Mouse (Mus musculus) C2C12 (cell line): ENCODE measurements around the gene Stk38. TPM values are rescaled to one million over a fixed set of nuclear protein-coding genes. Genes with fewer than 3 reads are reported as not detected.

Experiments used
- H3K27me3 ChIP-seq: one replicate; pipeline ENCODE4 v1.6.1; 2011; ENCODE audit not compliant: control insufficient read depth, insufficient read depth, insufficient read length
- H3K36me3 ChIP-seq: one replicate; pipeline ENCODE4 v1.6.1; 2011; ENCODE audit not compliant: control insufficient read depth, insufficient read depth
- H3K4me3 ChIP-seq: one replicate; pipeline ENCODE4 v1.5.1; 2011; ENCODE audit warnings: mild to moderate bottlenecking, control low read depth; ENCODE audit not compliant: poor library complexity, insufficient read depth, severe bottlenecking
- H3K79me2 ChIP-seq: one replicate; pipeline ENCODE4 v1.6.1; 2011; ENCODE audit not compliant: control insufficient read depth, insufficient read depth
- H3K79me3 ChIP-seq: one replicate; pipeline ENCODE4 v1.6.1; 2011; ENCODE audit warnings: low read depth, control low read depth
- H3ac ChIP-seq: one replicate; pipeline ENCODE3; 2011; ENCODE audit warnings: low read depth; ENCODE audit not compliant: control insufficient read depth, insufficient read length
- CEBPB ChIP-seq: IDR thresholded peaks from one replicate; pipeline ENCODE4 v1.6.1; 2011; ENCODE audit warnings: low read depth, mild to moderate bottlenecking, control low read depth, moderate library complexity
- CTCF ChIP-seq: IDR thresholded peaks from one replicate; pipeline ENCODE4 v1.5.1; 2011; ENCODE audit not compliant: control insufficient read depth, insufficient read depth, insufficient read length
- FOSL1 ChIP-seq: IDR thresholded peaks from one replicate; pipeline ENCODE4 v1.8.0; 2011; ENCODE audit warnings: mild to moderate bottlenecking, low read length; ENCODE audit not compliant: poor library complexity, insufficient read depth, severe bottlenecking
- MAX ChIP-seq: IDR thresholded peaks from one replicate; pipeline ENCODE4 v1.6.1; 2011; ENCODE audit warnings: mild to moderate bottlenecking, control low read depth
- MYOD1 ChIP-seq: IDR thresholded peaks from one replicate; pipeline ENCODE4 v1.6.1; 2011; ENCODE audit warnings: low read depth; ENCODE audit not compliant: control insufficient read depth, insufficient read length
- MYOG ChIP-seq: IDR thresholded peaks from one replicate; pipeline ENCODE4 v1.6.1; 2011; ENCODE audit not compliant: control insufficient read depth, insufficient read length; ENCODE audit errors: extremely low read depth
- USF1 ChIP-seq: IDR thresholded peaks from one replicate; pipeline ENCODE4 v1.6.1; 2011; ENCODE audit warnings: low read depth, mild to moderate bottlenecking, control low read depth, moderate library complexity
- polyA plus RNA-seq: library from polyadenylated mRNA; unstranded; fragments of >200 nt; fragmentation: generic; extraction: Trizol; gene quantifications from one replicate; pipeline ENCODE4 v1.2.1, GENCODE M21; 2012; ENCODE audit warnings: missing spikeins

The Stk38 gene
- polyA plus RNA-seq, 1 experiment, result 19.2 TPM

- Histone ChIP-seq H3K4me3 (no peak overlapping the region), H3K79me3 (no peaks in the 10 kb centered on the region), H3K27me3 (no peaks in the 10 kb centered on the region), H3K79me2 (no peaks in the 10 kb centered on the region), H3ac (no peak overlapping the region), H3K36me3 (no peaks in the 10 kb centered on the region)
- TF ChIP-seq FOSL1, result no peak
- TF ChIP-seq MYOG, result no peak
- TF ChIP-seq MYOD1, result no peak
- TF ChIP-seq MAX, result no peak
- TF ChIP-seq CEBPB, result no peak
These were observed 11.6 kb upstream of the Stk38 start for GRCm38 (mm10) chr17:29019391-29019790.

DNA sequence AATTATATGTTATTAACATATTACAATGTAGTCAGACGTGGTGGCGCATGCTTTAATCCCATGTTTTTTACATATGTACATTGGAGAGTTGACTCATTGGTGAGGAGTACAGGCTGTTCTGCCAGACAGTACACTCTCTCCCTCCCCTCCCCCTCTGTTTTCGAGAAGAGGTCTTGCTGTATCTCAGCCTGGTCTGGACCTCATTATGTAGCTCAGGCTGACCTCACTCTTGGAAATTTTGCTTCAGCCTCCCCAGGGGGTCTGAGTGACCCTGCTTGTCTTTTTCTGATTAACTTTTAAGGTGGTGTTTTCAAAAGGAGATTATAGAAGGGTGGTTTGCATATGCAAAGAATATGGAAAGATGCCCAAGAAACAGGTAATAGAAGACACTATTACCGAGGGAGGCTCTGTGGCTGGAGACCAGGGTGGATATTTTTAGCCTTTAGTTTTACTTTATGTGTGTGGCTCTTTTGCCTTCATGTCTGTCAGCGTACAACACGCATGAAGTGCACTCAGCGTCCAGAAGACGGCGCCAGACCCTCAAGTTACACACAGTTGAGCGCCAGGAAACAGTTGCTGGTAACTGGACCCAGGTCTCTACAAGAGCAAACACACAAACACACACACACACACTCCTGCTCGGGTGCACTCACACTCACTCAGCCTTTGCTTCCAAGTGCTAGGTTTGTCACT lies 10.6 kb upstream of the Stk38 start:
- H3K79me3 ChIP-seq, result no peaks in the 10 kb centered on the region
- H3K4me3 ChIP-seq, result no peak overlapping the region
- no peak overlapping the region for H3ac ChIP-seq
- H3K79me2 ChIP-seq, result no peaks in the 10 kb centered on the region
- TF ChIP-seq CTCF, result peak; percentile 55
- no peak for TF ChIP-seq FOSL1
- no peaks in the 10 kb centered on the region for H3K36me3 ChIP-seq
- no peaks in the 10 kb centered on the region for H3K27me3 ChIP-seq

- Histone ChIP-seq H3K79me2 (no peaks in the 10 kb centered on the region), H3K36me3 (no peaks in the 10 kb centered on the region), H3K4me3 (no peak overlapping the region), H3K79me3 (no peaks in the 10 kb centered on the region), H3ac (no peak overlapping the region), H3K27me3 (no peaks in the 10 kb centered on the region)
- TF ChIP-seq FOSL1, result no peak
- TF ChIP-seq MYOD1, result no peak
- no peak for TF ChIP-seq CEBPB
These were observed 8.9 kb upstream of the Stk38 start for GRCm38 (mm10) chr17:29016705-29017104.

DNA sequence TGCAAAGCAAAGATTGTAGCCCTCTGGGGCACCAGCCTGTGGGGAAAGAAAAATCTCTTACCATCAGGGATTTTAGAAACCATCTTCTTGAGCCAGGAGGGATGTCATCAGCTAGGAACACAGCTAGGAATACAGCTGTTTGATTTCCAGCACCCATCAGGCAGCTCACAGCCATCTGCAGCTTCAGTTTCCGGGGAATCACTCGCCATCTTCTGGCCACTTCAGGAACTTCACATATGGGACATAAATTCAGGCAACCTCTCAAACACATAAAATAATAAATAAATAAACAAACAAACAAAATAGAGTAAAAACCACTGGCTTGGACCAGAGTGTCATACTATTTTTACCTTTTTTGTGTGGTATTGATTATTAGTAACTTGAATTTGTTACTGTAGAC lies 7.8 kb upstream of the Stk38 start:
- Histone ChIP-seq H3K4me3 (no peak overlapping the region), H3K79me2 (no peaks in the 10 kb centered on the region), H3ac (no peak overlapping the region), H3K36me3 (no peaks in the 10 kb centered on the region), H3K79me3 (no peaks in the 10 kb centered on the region), H3K27me3 (no peaks in the 10 kb centered on the region)
- TF ChIP-seq FOSL1, result no peak

- no peaks in the 10 kb centered on the region for H3K79me2 ChIP-seq
- H3ac ChIP-seq, result no peak overlapping the region
- H3K27me3 ChIP-seq, result no peaks in the 10 kb centered on the region
- no peaks in the 10 kb centered on the region for H3K79me3 ChIP-seq
- no peaks in the 10 kb centered on the region for H3K36me3 ChIP-seq
- no peak for TF ChIP-seq MAX
- TF ChIP-seq MYOD1, result no peak
- no peak overlapping the region for H3K4me3 ChIP-seq
These were observed 6.4 kb upstream of the Stk38 start for GRCm38 (mm10) chr17:29014235-29014634.

DNA sequence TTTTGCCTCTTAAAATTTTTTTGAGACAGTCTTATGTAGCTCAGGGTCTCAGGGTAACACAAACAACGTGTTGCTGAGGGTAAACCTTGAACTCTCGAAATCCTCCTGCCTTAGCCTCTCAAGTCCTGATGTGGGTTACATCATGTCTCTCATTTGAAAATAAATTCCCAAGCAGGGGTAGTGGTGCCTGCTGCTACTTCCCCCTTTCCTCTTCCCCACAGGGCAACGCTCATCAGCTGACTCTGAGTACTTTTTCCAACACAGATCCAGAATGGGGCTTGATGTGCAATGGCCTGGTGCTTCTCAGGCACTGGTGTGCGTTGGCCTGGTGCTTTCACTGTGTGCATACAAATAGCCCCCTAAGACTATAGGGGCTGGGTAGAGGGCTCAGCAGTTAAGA lies 1.4 kb upstream of the Stk38 start:
- peaks cover 32% of the 10 kb centered on the region for H3K79me3 ChIP-seq
- H3K36me3 ChIP-seq, result no peaks in the 10 kb centered on the region
- no peak for TF ChIP-seq FOSL1
- TF ChIP-seq MAX, result no peak
- TF ChIP-seq MYOD1, result no peak
- no peak for TF ChIP-seq MYOG
- no peak for TF ChIP-seq USF1
- no peak for TF ChIP-seq CEBPB
- no peak overlapping the region for H3ac ChIP-seq
- H3K27me3 ChIP-seq, result no peaks in the 10 kb centered on the region
- peaks cover 35% of the 10 kb centered on the region for H3K79me2 ChIP-seq
- no peak overlapping the region for H3K4me3 ChIP-seq

GRCm38 (mm10) chr17:29008326-29008650 lies 493 bp upstream of the Stk38 start:
- Histone ChIP-seq H3K79me2 (peaks cover 44% of the 10 kb centered on the region), H3K36me3 (no peaks in the 10 kb centered on the region), H3K4me3 (peak overlapping the region; percentile 84), H3ac (peak overlapping the region; percentile 25), H3K27me3 (no peaks in the 10 kb centered on the region), H3K79me3 (peaks cover 38% of the 10 kb centered on the region)
- TF ChIP-seq USF1, result no peak
- no peak for TF ChIP-seq FOSL1
- no peak for TF ChIP-seq MYOD1
- no peak for TF ChIP-seq CTCF
- no peak for TF ChIP-seq MAX
- no peak for TF ChIP-seq MYOG
- no peak for TF ChIP-seq CEBPB
